Mouse (Mus musculus) heart, postnatal 10 days (tissue): Measurements from ENCODE around the gene Acox2. TPM values are rescaled to one million over a fixed set of nuclear protein-coding genes. Genes with fewer than 3 reads are reported as not detected.

ENCODE experiments used
- total RNA-seq, 2 experiments: library from RNA; stranded (reverse); gene quantifications; 2 replicates each; pipeline ENCODE4 v1.2.3; 2021

The Acox2 gene
- total RNA-seq, 2 experiments from 2014 or later = 0.69 TPM; not detected in 1

Other genes starting within 250 kb of the Acox2 start
- 10 to 100 TPM; 21.5 to 24.6 TPM for gene Rpp14, start 179.0 kb downstream of the Acox2 start, total RNA-seq
- 10 to 100 TPM; 21.4 to 26.2 TPM for gene Pxk, start 161.1 kb downstream of the Acox2 start, total RNA-seq
- gene Pdhb, start 86.3 kb downstream of the Acox2 start, total RNA-seq = 100 to 1,000 TPM; 756 to 778 TPM
- gene Kctd6, start 45.2 kb downstream of the Acox2 start, total RNA-seq = 10 to 100 TPM; 11.8 to 14.8 TPM
- gene Fam107a, start 58.7 kb upstream of the Acox2 start, total RNA-seq = 10 to 100 TPM in 1 of 2 experiments, 1 to 10 TPM in 1; 2.7 to 11.2 TPM
- not detected for gene Oit1, start 119.4 kb upstream of the Acox2 start, total RNA-seq